Mouse (Mus musculus) forebrain, embryonic 13.5 days (tissue): Measurements from ENCODE around the gene Cd44. TPM values are rescaled to one million over a fixed set of nuclear protein-coding genes. Genes with fewer than 3 reads are reported as not detected.

Experiments
- ATAC-seq: fragments of 200-750 bp; cut with Nextera tagmentation; 2 replicates; pipeline ENCODE4 v1.8.0; 2017
- H3K27ac ChIP-seq: fragments of 300-500 bp; sonication (generic); 2 replicates; pipeline ENCODE4 v1.5.1; 2015; ENCODE audit warnings: inconsistent platforms, mild to moderate bottlenecking, moderate library complexity
- H3K27me3 ChIP-seq: fragments of 300-500 bp; sonication (generic); 2 replicates; pipeline ENCODE4 v1.6.1; 2015; ENCODE audit warnings: mild to moderate bottlenecking, inconsistent platforms
- H3K36me3 ChIP-seq: fragments of 300-500 bp; sonication (generic); 2 replicates; pipeline ENCODE4 v1.6.1; 2015; ENCODE audit warnings: mild to moderate bottlenecking, inconsistent platforms; ENCODE audit not compliant: poor library complexity, severe bottlenecking
- H3K4me1 ChIP-seq: fragments of 300-500 bp; sonication (generic); 2 replicates; pipeline ENCODE4 v1.6.1; 2015; ENCODE audit warnings: inconsistent platforms
- H3K4me2 ChIP-seq: fragments of 300-500 bp; sonication (generic); 2 replicates; pipeline ENCODE4 v1.6.1; 2015; ENCODE audit warnings: inconsistent platforms, mild to moderate bottlenecking, moderate library complexity
- H3K4me3 ChIP-seq: fragments of 300-500 bp; sonication (generic); 2 replicates; pipeline ENCODE4 v1.5.1; 2015; ENCODE audit warnings: mild to moderate bottlenecking, inconsistent platforms
- H3K9ac ChIP-seq: fragments of 300-500 bp; sonication (generic); 2 replicates; pipeline ENCODE4 v1.6.1; 2015; ENCODE audit warnings: mild to moderate bottlenecking, inconsistent platforms
- H3K9me3 ChIP-seq: fragments of 300-500 bp; sonication (generic); replicated peaks from 2 replicates; pipeline ENCODE4 v1.6.1; 2016; ENCODE audit warnings: inconsistent platforms
- WGBS: fragments of 180-500 bp; shearing (Covaris S2); methylation state at CpG from one replicate; pipeline ENCODE4 v1.1.7; 2015; 5-methylcytosine and 5-hydroxymethylcytosine counted together
- polyA plus RNA-seq: library from polyadenylated mRNA; unstranded; fragments of >200 nt; fragmentation: Nextera tagmentation; extraction: Ambion mirVana; gene quantifications from 2 replicates; pipeline ENCODE4 v1.2.1, GENCODE M21; 2015

The Cd44 gene
- polyA plus RNA-seq, 1 experiment from 2014 or later, result 1.2 TPM

- H3K36me3 ChIP-seq, result no peaks in the 10 kb centered on the region
These were observed 33.4 kb upstream of the Cd44 start for GRCm38 (mm10) chr2:102934834-102935233.

DNA sequence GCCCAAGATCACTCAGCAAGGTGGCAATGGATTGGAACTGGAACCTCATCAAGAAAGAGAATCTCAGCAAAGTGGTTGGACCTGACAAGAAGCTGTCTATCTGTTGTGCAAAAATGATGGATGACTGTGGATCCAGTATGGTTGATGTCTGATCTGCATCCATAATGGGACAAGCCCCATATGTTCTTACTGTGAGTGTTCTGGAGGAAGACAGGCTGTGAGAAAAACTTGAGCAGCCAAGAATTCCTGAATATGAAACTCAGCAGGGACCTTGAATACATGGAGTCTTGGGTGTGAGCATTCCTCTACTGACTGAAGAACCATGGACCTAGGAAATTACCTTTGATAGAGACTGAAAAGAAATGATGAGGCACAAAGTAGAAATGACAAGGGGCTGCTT, 32.3 kb upstream of the Cd44 start:
- Histone ChIP-seq H3K9me3 (no peaks in the 10 kb centered on the region), H3K4me3 (no peak overlapping the region), H3K9ac (no peak overlapping the region), H3K27ac (no peak overlapping the region), H3K4me1 (no peaks in the 10 kb centered on the region), H3K4me2 (no peak overlapping the region), H3K27me3 (no peaks in the 10 kb centered on the region), H3K36me3 (no peaks in the 10 kb centered on the region)
- no peak for ATAC-seq

More at GRCm38 (mm10) chr2:102934834-102935233, 33.4 kb upstream of the Cd44 start:
- H3K4me1 ChIP-seq, result no peaks in the 10 kb centered on the region
- 82% methylated on average over 3 of the region's 3 CpGs for WGBS
- H3K4me3 ChIP-seq, result no peak overlapping the region
- no peak overlapping the region for H3K9ac ChIP-seq
- H3K27me3 ChIP-seq, result no peaks in the 10 kb centered on the region
- ATAC-seq, result no peak
- H3K9me3 ChIP-seq, result no peaks in the 10 kb centered on the region
- no peak overlapping the region for H3K4me2 ChIP-seq
- H3K27ac ChIP-seq, result no peak overlapping the region

DNA sequence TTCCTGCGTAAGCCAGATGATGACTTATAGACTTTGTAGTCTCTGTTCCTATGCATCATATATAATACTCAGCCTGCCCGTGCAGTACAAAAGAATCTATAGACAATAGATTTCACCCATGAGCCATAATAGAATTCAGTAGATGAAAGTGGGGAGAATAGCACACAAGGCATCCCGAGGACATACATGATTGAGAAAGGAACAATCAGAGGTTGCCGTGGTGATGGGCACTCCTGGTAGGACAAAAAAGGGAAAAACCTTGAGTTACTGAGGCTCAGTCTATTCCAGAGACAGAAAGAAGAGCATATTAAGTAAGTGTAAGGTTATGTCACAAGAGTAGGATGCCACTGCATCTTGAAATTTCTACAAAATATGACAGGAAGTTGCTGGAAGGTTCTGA, 31.7 kb upstream of the Cd44 start:
- Histone ChIP-seq H3K4me2 (no peak overlapping the region), H3K27me3 (no peaks in the 10 kb centered on the region), H3K4me1 (no peaks in the 10 kb centered on the region), H3K9ac (no peak overlapping the region), H3K4me3 (no peak overlapping the region), H3K36me3 (no peaks in the 10 kb centered on the region), H3K27ac (no peak overlapping the region), H3K9me3 (no peaks in the 10 kb centered on the region)
- 46% methylated on average over 4 of the region's 4 CpGs for WGBS
- ATAC-seq, result no peak

DNA sequence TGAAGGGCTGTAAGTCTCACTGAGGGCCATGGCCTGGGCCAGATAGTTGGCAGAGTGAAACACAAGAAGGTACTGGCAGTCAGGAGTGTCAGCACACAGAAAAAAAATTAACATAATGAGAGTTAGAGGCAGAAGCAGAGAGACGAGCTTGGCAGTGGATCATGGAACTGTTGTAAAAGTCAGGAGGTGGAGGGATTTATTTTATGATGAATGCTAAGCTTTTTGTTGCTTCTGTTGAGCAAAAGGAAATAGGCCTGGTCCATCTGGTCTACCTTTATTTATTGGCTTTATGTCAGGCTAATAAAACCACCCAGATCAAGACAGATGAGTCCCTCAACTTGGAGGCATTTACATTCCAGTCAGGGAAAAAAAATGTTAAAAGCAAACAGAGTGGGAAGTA, 31.2 kb upstream of the Cd44 start:
- Histone ChIP-seq H3K9me3 (no peaks in the 10 kb centered on the region), H3K4me2 (no peak overlapping the region)
- 33% methylated on average over 1 of the region's 1 CpGs for WGBS

DNA sequence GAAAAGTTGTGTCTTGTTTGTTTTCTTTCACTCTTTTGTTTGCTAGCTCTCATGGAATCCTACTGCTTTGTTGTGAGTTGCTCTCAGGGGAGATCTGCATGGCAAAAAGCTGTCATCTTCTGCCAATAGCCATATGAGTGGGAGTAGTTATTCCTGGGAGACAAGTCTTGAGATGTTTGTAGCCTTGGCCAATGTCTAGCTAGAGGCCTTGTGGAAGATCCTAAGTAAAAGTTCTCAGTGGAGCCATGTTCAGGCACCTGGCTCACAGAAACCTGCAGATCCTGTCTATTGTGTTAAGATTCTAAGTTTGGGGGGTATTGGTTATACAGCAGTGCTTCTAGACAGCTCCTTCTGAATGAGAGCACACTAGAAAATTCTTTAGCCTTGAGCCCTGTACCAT, 26.7 kb upstream of the Cd44 start:
- Histone ChIP-seq H3K27me3 (no peaks in the 10 kb centered on the region), H3K4me1 (no peaks in the 10 kb centered on the region), H3K27ac (no peak overlapping the region), H3K36me3 (no peaks in the 10 kb centered on the region), H3K9ac (no peak overlapping the region), H3K4me2 (no peak overlapping the region), H3K4me3 (no peak overlapping the region), H3K9me3 (no peaks in the 10 kb centered on the region)
- no peak for ATAC-seq

More for the DNA sequence above, 31.2 kb upstream of the Cd44 start:
- H3K27me3 ChIP-seq, result no peaks in the 10 kb centered on the region
- no peak overlapping the region for H3K27ac ChIP-seq
- H3K36me3 ChIP-seq, result no peaks in the 10 kb centered on the region
- no peaks in the 10 kb centered on the region for H3K4me1 ChIP-seq
- H3K9ac ChIP-seq, result no peak overlapping the region
- ATAC-seq, result no peak
- no peak overlapping the region for H3K4me3 ChIP-seq

- Histone ChIP-seq H3K4me1 (no peaks in the 10 kb centered on the region), H3K27ac (no peak overlapping the region), H3K9ac (no peak overlapping the region), H3K4me2 (no peak overlapping the region), H3K4me3 (no peak overlapping the region), H3K27me3 (no peaks in the 10 kb centered on the region), H3K36me3 (no peaks in the 10 kb centered on the region), H3K9me3 (no peaks in the 10 kb centered on the region)
- ATAC-seq, result no peak
- 87% methylated on average over 1 of the region's 1 CpGs for WGBS
These were observed 23.0 kb upstream of the Cd44 start for GRCm38 (mm10) chr2:102924480-102924879.

GRCm38 (mm10) chr2:102923682-102924081, 22.2 kb upstream of the Cd44 start:
- H3K4me1 ChIP-seq, result no peaks in the 10 kb centered on the region
- no peak for ATAC-seq
- no peaks in the 10 kb centered on the region for H3K9me3 ChIP-seq
- no peaks in the 10 kb centered on the region for H3K27me3 ChIP-seq
- no peak overlapping the region for H3K9ac ChIP-seq
- 82% methylated on average over 3 of the region's 3 CpGs for WGBS
- no peak overlapping the region for H3K4me2 ChIP-seq
- H3K36me3 ChIP-seq, result no peaks in the 10 kb centered on the region
- no peak overlapping the region for H3K4me3 ChIP-seq
- no peak overlapping the region for H3K27ac ChIP-seq

DNA sequence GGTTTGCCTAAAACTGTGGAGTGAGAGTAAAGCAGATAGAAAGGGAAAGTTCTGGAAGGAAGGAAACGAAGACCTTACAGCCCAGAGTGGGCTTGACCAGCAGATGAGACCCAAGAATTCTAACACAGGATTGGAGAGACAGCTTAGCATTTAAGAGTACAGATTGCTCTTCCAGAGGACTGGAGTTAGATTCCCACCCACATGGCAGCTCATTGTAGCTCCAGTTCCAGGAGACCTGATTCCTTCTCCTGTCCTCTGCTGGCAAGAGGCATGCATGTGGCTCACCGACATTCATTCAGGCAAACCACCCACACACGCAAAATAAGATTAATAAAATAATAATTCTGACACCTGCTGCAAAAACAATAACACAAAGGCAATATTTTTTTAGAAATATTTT, 20.6 kb upstream of the Cd44 start:
- 87% methylated on average over 3 of the region's 3 CpGs for WGBS
- H3K9ac ChIP-seq, result no peak overlapping the region
- H3K36me3 ChIP-seq, result no peaks in the 10 kb centered on the region
- no peak overlapping the region for H3K4me2 ChIP-seq
- no peak overlapping the region for H3K4me3 ChIP-seq
- no peaks in the 10 kb centered on the region for H3K27me3 ChIP-seq
- no peak overlapping the region for H3K27ac ChIP-seq
- H3K9me3 ChIP-seq, result no peaks in the 10 kb centered on the region
- H3K4me1 ChIP-seq, result no peaks in the 10 kb centered on the region
- ATAC-seq, result no peak

DNA sequence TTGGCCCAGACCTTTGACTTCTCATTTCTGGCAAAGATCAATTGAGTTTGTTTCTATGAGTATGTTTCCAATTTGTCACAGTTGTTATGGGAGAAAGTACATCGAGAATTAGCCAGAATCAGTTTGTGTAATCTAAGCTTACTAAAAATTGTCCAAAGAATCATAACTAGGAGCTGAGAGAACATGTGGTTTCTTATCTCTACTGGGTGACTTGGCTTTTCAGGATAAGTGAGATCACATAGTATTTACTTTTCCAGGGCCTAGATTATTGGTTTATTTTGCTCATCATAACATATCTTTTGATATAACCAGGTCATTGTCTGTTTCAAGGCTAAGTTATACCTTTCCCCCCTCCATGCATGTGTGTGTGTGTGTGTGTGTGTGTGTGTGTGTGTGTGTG, 16.8 kb upstream of the Cd44 start:
- ATAC-seq, result no peak
- 97% methylated on average over 1 of the region's 1 CpGs for WGBS
- no peak overlapping the region for H3K4me2 ChIP-seq
- H3K36me3 ChIP-seq, result no peaks in the 10 kb centered on the region
- no peak overlapping the region for H3K9ac ChIP-seq
- H3K4me1 ChIP-seq, result no peaks in the 10 kb centered on the region
- no peak overlapping the region for H3K27ac ChIP-seq
- no peak overlapping the region for H3K4me3 ChIP-seq
- H3K9me3 ChIP-seq, result no peaks in the 10 kb centered on the region
- H3K27me3 ChIP-seq, result no peaks in the 10 kb centered on the region

GRCm38 (mm10) chr2:102916596-102916995, 15.1 kb upstream of the Cd44 start:
- no peaks in the 10 kb centered on the region for H3K9me3 ChIP-seq
- H3K27me3 ChIP-seq, result no peaks in the 10 kb centered on the region
- 85% methylated on average over 3 of the region's 3 CpGs for WGBS
- H3K9ac ChIP-seq, result no peak overlapping the region
- H3K4me3 ChIP-seq, result no peak overlapping the region
- H3K4me2 ChIP-seq, result no peak overlapping the region
- H3K27ac ChIP-seq, result no peak overlapping the region
- H3K36me3 ChIP-seq, result no peaks in the 10 kb centered on the region
- H3K4me1 ChIP-seq, result no peaks in the 10 kb centered on the region
- ATAC-seq, result no peak

DNA sequence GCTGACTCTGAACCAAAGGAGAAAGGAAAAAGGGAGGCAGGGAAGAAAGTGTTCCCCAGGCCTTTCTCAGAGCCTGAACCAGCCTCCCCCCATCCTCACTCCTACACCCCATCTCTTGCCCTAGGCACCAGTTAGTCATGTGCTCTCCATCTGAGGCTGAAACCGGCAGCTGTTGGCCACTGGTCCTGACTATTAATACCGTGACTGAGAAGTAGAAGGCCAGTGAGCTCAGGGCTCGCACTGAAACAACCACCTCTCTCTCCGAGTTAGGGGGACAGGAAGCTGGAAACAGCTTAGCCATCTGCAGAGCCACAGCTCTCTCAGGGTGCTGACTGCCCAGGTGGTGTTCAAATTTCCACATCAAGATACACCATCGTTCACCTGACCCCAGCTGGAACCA, 13.2 kb upstream of the Cd44 start:
- H3K4me1 ChIP-seq, result no peaks in the 10 kb centered on the region
- no peak overlapping the region for H3K4me3 ChIP-seq
- H3K9ac ChIP-seq, result no peak overlapping the region
- 82% methylated on average over 5 of the region's 5 CpGs for WGBS
- H3K27ac ChIP-seq, result no peak overlapping the region
- ATAC-seq, result no peak
- no peaks in the 10 kb centered on the region for H3K9me3 ChIP-seq
- H3K27me3 ChIP-seq, result no peaks in the 10 kb centered on the region
- H3K36me3 ChIP-seq, result no peaks in the 10 kb centered on the region
- no peak overlapping the region for H3K4me2 ChIP-seq

DNA sequence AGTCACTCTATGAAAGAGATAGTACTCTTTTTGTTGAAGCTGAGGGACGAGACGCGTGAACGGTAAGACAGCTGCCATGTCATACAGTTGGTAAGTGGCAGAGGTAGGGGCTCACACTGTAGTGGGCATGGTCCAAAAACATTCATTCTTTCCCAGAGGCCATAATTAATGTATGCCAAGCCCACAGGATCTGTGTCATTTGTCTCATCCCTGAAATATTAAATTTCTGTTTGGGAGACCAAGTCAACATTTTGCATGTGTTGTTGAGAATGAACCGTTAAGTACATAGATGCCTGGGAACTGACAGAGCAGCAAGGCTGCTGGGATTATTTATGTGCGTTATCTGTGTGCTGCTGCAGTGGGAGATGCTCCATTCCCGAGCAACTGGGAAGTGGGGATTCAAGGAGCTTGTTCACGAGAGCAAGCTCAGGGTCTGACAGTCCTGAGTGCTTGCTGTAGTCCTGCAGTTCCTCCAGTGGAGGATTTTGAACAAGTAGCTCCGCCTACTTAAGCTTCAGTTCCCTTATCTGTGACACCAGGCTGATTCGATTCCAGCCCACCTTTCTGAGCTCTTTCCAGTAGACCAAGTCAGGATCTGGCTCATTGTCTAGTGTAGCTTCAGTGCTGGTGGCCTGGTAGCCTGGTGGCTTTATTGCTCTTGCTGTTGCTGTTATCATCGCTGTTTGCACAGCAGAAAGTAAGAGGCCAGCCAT, 12.5 kb upstream of the Cd44 start:
- Histone ChIP-seq H3K9me3 (no peaks in the 10 kb centered on the region), H3K4me3 (no peak overlapping the region), H3K36me3 (no peaks in the 10 kb centered on the region), H3K9ac (no peak overlapping the region), H3K4me2 (no peak overlapping the region), H3K27me3 (no peaks in the 10 kb centered on the region), H3K4me1 (no peaks in the 10 kb centered on the region), H3K27ac (no peak overlapping the region)
- no peak for ATAC-seq
- WGBS, result 81% methylated on average over 11 of the region's 11 CpGs

DNA sequence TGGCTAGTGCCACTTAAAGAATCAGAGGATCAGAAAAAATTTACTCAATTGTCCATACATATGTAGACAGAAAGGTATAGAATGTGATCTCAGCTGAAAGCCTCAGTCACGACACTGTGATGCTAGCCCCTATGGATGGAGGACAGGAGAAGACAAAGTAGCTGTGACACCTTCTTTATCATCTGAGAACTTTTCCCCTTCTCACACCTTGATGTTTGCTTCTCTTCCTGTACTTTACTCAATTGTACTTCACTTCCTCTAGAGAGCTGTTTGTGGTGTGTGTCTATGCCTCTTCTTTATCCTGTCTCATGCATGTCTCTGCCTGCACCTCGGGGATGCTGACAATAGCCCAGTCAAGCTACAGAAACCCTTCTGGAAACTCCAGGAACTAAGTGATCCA, 11.5 kb upstream of the Cd44 start:
- H3K36me3 ChIP-seq, result no peaks in the 10 kb centered on the region
- H3K4me2 ChIP-seq, result no peak overlapping the region
- H3K27ac ChIP-seq, result no peak overlapping the region
- H3K9me3 ChIP-seq, result no peaks in the 10 kb centered on the region
- no peak overlapping the region for H3K4me3 ChIP-seq
- no peak for ATAC-seq
- no peaks in the 10 kb centered on the region for H3K4me1 ChIP-seq
- no peak overlapping the region for H3K9ac ChIP-seq
- WGBS, result 77% methylated on average over 2 of the region's 2 CpGs
- H3K27me3 ChIP-seq, result no peaks in the 10 kb centered on the region
